Mouse (Mus musculus) testis, adult 10 weeks (tissue): ENCODE measurements around the gene Itih5. TPM values are rescaled to one million over a fixed set of nuclear protein-coding genes. Genes with fewer than 3 reads are reported as not detected.

Experiments
- polyA plus RNA-seq: library from polyadenylated mRNA; stranded (reverse); fragments of 350-450 nt; fragmentation: Illumina TruSeq; extraction: RNeasy Lipid Tissue Mini Kit (QIAGEN cat#74804); gene quantifications from one replicate; pipeline ENCODE4 v1.2.3, GENCODE M21; 2014; ENCODE audit warnings: low read depth, low replicate concordance

The Itih5 gene
- polyA plus RNA-seq: 6.0 TPM

GRCm38 (mm10) chr2:10153201-10154075 is at the start of gene Itih5:
Gene Itih5, plus strand, starts transcription at chr2:10153571.

GRCm38 (mm10) chr2:10131296-10131695 is 22.1 kb upstream of the Itih5 start, which contains the start of gene Itih2:
Gene Itih2, minus strand, starts transcription at chr2:10131396.

Other genes starting within 250 kb of the Itih5 start
- gene Taf3, start 105.0 kb upstream of the Itih5 start, polyA plus RNA-seq: 15.0 TPM
- 283 TPM for gene Atp5c1, start 73.1 kb upstream of the Itih5 start, polyA plus RNA-seq
- gene Kin, start 73.0 kb upstream of the Itih5 start, polyA plus RNA-seq: 8.9 TPM
- 19.8 TPM for gene Itih2, start 22.2 kb upstream of the Itih5 start, polyA plus RNA-seq
- gene Sfmbt2, start 216.9 kb downstream of the Itih5 start, polyA plus RNA-seq: 34.6 TPM